Mouse (Mus musculus) ovary, adult 10 weeks (tissue): ENCODE measurements around the gene Arhgap30. TPM values are rescaled to one million over a fixed set of nuclear protein-coding genes. Genes with fewer than 3 reads are reported as not detected.

Experiments
- polyA plus RNA-seq: library from polyadenylated mRNA; stranded (reverse); fragments of 350-450 nt; fragmentation: Illumina TruSeq; extraction: RNeasy Lipid Tissue Mini Kit (QIAGEN cat#74804); gene quantifications from one replicate; pipeline ENCODE4 v1.2.3, GENCODE M21; 2014

Gene Arhgap30
- 4.2 TPM for polyA plus RNA-seq

DNA sequence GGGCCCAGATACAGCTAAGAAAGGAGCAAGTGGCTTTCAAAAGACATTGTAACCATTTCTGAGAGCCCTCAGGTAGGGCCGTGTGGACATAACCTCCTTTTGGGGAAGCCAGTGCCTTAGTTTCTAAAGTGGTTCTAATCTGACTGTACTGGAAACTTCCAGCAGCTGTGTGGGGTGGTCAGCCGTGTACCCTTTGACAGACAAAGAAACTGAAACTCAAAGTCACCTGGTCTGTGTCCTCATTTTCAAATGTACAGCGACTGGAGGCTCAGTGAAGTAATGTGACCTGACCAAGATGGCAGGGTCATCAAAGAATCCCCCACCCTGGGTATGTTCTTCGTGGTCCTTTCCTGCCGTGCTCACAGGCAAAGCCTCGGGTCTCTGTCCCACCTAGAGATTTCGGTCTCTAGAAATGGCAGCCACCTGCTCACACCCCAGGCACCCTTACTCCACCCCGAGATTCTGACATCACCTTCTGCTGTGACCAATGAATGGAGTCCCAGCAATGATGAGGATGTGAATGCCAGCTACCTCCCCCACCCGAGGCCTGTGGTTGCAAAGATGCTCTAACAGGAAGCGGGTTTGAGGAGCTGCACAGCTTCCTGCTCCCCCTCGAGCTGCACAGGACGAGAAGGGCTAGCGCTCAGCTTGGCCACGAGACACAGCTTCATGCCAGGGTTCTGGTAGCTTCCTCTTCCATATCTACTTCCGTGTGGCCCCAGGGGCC, at the start of gene Arhgap30:
Arhgap30 (plus strand) TSS at position 579 of the 727 bp plus-strand sequence.

DNA sequence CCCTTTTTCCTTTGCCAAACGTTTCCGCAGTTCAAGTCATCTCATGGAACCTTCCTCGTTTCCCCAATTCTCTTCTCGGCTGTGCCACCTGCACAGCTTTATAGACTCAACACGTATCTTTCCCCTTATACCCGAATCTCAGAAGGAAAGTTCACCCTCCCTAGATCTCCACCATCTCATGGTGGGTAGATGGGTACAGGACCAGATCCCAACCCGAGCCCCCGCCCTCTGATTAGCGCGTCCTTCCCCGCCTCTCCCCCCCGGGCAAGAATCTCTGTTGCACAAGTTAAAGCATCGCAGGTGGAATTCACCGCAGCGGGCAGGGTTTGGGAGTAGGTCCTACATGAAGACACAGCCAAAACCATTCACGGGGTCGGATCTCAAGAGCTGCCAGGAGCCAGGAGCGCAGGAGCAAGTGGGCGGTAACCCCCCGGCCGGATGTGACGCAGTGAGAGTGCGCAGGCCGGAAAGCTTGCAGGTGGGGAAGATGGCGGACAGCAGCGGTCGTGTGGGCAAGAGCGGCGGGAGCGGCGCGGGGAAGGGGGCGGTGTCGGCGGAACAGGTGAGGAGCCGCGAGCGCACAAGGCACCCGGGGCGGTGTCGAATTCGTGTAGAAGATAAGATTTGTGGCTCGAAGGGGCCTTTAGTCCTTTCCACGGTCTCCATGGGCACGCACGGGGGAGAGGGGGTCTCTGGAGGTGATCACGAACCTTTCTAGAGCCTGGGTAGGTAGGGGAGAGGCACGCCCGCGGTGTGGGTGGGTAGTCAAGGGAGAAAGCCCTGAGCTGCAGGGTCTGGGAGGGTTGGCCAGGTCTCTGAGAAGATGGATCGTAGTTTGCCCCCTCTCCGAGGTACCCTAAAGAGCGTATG, 43.3 kb upstream of the Arhgap30 start, which contains the start of the genes Nit1 and Pfdn2:
Nit1 (minus strand) TSS at position 422 of the 870 bp plus-strand sequence.
Pfdn2 (plus strand) TSS at position 446 of the 870 bp plus-strand sequence.

DNA sequence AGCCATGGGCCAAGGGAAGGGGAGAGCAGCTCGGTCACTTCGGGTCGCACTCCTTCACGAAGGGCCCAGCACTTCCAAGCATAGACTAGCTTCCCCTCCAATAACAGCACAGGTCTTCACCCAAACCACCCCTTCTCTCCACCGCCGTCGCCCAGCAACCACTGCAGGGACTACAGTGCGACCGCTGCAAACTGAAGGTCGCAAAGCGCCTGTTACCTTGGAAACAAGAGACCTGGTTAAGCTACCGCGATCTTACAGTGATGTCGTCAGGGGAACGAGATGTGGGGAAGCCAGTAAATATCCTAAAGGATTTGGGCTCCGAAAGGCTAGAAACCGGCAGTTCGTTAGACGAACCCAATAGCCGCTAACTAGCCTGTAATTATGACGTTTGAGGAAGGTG, 28.1 kb upstream of the Arhgap30 start, which contains the start of gene Klhdc9:
Klhdc9 (minus strand) TSS at position 143 of the 400 bp plus-strand sequence.

DNA sequence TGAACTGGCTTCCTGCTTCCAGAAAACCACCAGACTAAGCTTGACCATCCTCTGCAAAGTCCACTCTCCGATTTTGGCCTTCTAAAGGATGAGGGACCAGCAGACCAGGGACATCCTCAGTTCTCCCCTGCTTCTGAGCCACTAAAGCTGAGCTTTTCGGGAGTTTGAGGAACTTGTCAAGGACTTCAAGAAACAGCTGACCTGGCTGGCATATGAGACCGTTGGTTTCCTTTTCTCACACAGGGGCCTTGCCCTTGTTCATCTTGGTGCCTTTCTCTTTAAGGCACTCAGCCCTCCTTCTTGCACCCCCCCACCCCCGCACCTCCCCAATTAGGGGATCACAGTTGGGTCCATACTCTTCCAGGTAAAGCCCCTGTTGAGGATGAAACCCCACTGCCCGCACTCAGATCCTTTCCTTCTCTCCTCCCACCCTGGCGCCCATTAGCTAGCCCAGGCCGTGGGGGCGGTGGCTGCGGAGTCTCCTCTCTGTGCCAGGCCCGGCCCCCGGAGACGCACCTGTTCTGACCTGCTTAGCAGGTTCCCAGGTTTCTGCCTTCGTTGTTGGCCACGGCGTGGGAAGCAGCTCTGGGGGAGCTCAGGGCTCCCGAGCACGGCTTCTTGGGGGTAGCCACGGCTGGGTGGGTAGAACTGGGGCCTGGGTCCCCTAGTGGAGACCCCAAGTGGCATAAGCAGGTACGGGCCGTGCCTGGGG, 18.8 kb upstream of the Arhgap30 start, which contains the start of gene Nectin4:
Nectin4 (plus strand) TSS at position 255 of the 712 bp plus-strand sequence.

DNA sequence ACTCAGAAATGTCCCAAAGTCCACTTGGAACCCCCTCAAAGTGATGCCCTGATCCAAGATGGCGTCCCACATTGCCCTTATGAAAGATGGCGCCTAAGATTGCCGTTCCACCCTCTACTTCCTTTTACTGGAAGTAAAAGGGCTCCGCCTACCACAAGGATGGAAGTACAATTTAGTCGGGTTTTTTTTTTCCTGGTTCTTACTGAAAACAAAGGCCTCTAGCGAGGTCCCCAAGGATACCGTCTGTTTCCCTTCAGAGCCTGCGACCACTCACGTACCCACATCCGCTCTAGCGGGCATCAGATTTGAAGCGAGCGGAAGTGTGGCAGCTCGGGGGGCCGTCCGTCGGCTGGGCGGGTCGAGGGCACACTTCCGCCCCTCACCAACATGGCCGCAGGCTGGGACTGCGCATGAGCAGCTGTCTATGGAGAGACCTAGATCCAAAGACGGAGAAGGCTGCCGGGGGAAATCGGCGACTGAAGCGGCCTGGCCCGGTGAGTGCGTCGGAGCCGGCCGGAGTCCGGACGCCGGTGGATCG, 22.3 kb downstream of the Arhgap30 start, which contains the start of gene Usf1:
Usf1 (plus strand) TSS at position 367 of the 538 bp plus-strand sequence.

DNA sequence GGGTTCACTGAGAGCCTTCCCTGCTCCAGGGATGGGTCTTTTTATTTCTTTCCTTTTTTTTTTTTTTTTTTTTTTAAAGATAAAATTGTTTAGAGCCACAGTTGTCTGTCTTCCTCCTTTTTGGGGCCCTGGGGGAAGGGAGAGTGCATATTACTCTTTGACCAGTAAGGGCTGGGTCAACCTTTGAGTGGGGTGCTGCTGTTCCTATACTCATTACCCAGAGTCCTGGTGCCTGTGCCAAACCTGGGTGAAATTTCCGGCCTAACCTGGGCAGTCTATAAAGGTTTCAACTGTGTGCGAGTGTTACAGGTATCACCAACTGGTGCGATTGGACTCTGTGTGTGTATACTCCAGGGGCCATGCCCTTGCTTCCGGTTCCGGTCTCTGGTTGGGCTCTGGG, 29.9 kb downstream of the Arhgap30 start, which contains the start of gene Tstd1:
Tstd1 (plus strand) TSS at position 213 of the 400 bp plus-strand sequence.

DNA sequence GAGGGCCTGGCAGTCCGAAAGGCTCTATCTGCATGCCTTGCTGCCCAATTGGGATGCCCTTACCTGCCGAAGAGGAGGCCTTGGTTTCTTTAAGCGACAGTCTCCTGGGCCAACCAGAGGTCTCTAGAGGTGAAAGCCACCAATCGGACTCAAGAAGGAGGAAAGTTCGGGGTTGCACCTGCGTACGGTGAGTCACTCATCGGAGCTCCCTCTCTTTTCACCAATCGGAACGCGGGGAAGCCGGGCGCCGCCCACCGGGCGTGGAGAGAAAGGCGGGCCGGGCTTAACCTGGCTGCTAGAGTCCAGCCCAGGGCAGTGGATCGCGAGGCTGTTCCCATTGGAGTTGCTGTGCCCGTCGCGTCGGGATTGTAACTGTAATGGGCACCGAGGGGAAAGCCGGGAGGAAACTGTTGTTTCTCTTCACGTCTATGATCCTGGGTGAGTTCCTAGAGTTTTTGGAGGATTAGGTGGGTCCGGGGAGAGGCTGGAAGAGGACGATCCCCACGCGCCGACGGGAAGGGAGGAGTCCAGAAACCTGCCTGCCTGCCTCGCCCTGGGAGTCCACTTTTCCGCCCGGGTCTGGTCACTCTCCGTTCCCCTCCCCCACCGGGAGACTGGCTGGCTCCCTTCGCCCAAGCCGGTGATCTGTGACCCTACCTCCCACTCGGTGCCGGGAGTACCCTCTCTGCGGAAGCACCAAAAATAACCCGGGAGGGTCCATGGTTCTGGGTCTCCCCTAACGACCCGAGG, 48.7 kb downstream of the Arhgap30 start, which contains the start of gene F11r:
F11r (plus strand) TSS at position 272 of the 750 bp plus-strand sequence.

Other genes with a start within 250 kb of the Arhgap30 start
- 34.2 TPM for gene Sdhc, start 238.4 kb upstream of the Arhgap30 start, polyA plus RNA-seq
- gene Mpz, start 238.2 kb upstream of the Arhgap30 start, polyA plus RNA-seq: not detected
- gene Pcp4l1, start 192.7 kb upstream of the Arhgap30 start, polyA plus RNA-seq: 49.2 TPM
- not detected for gene Nr1i3, start 175.0 kb upstream of the Arhgap30 start, polyA plus RNA-seq
- gene Tomm40l, start 166.4 kb upstream of the Arhgap30 start, polyA plus RNA-seq: 4.0 TPM
- not detected for gene Apoa2, start 163.9 kb upstream of the Arhgap30 start, polyA plus RNA-seq
- 46.0 TPM for gene Fcer1g, start 154.6 kb upstream of the Arhgap30 start, polyA plus RNA-seq
- 5.0 TPM for gene Adamts4, start 138.5 kb upstream of the Arhgap30 start, polyA plus RNA-seq
- gene Ndufs2, start 137.6 kb upstream of the Arhgap30 start, polyA plus RNA-seq: 37.5 TPM
- 6.0 TPM for gene B4galt3, start 118.6 kb upstream of the Arhgap30 start, polyA plus RNA-seq
- gene Ppox, start 107.8 kb upstream of the Arhgap30 start, polyA plus RNA-seq: 4.1 TPM
- gene Usp21, start 101.0 kb upstream of the Arhgap30 start, polyA plus RNA-seq: 24.1 TPM
- gene Ufc1, start 93.9 kb upstream of the Arhgap30 start, polyA plus RNA-seq: 64.0 TPM
- gene Dedd, start 59.8 kb upstream of the Arhgap30 start, polyA plus RNA-seq: 16.5 TPM
- gene Nit1, start 43.3 kb upstream of the Arhgap30 start, polyA plus RNA-seq: 10.9 TPM
- gene Pfdn2, start 43.3 kb upstream of the Arhgap30 start, polyA plus RNA-seq: 27.6 TPM
- 0.40 TPM for gene Klhdc9, start 28.2 kb upstream of the Arhgap30 start, polyA plus RNA-seq
- 0.31 TPM for gene Nectin4, start 18.9 kb upstream of the Arhgap30 start, polyA plus RNA-seq
- 1.1 TPM for gene Usf1, start 22.4 kb downstream of the Arhgap30 start, polyA plus RNA-seq
- gene Tstd1, start 29.9 kb downstream of the Arhgap30 start, polyA plus RNA-seq: not detected
- 48.9 TPM for gene F11r, start 48.6 kb downstream of the Arhgap30 start, polyA plus RNA-seq
- gene Alyref2, start 114.5 kb downstream of the Arhgap30 start, polyA plus RNA-seq: 2.9 TPM
- not detected for gene Itln1, start 146.3 kb downstream of the Arhgap30 start, polyA plus RNA-seq
- gene Cd244a, start 170.2 kb downstream of the Arhgap30 start, polyA plus RNA-seq: 0.91 TPM
- gene Ly9, start 218.5 kb downstream of the Arhgap30 start, polyA plus RNA-seq: 9.5 TPM